Mouse (Mus musculus) midbrain, postnatal 0 days (tissue): Measurements from ENCODE around the gene Meox2. TPM values are rescaled to one million over a fixed set of nuclear protein-coding genes. Genes with fewer than 3 reads are reported as not detected.

ENCODE experiments used
- ATAC-seq: fragments of 200-750 bp; cut with Nextera tagmentation; 2 replicates; pipeline ENCODE4 v1.8.0; 2017; ENCODE audit warnings: moderate number of reproducible peaks, mild to moderate bottlenecking, moderate TSS enrichment, moderate library complexity; ENCODE audit not compliant: low FRiP score
- DNase-seq: peaks from one replicate; pipeline ENCODE4 v3.0.0-alpha.2; 2015; ENCODE audit warnings: low spot score
- H3K27ac ChIP-seq: fragments of 300-500 bp; sonication (generic); 2 replicates; pipeline ENCODE4 v1.5.1; 2014; ENCODE audit warnings: low read depth, mild to moderate bottlenecking, low read length, mixed read lengths
- H3K27me3 ChIP-seq: fragments of 300-500 bp; sonication (generic); 2 replicates; pipeline ENCODE4 v1.6.1; 2014; ENCODE audit warnings: low read length, control low read depth, mixed read lengths; ENCODE audit not compliant: insufficient read depth
- H3K36me3 ChIP-seq: fragments of 300-500 bp; sonication (generic); 2 replicates; pipeline ENCODE4 v1.6.1; 2014; ENCODE audit warnings: low read length, control low read depth, mixed read lengths; ENCODE audit not compliant: insufficient read depth
- H3K4me1 ChIP-seq: fragments of 300-500 bp; sonication (generic); 2 replicates; pipeline ENCODE4 v1.6.1; 2014; ENCODE audit warnings: mild to moderate bottlenecking, control low read depth, antibody characterized with exemption, low read length, mixed read lengths; ENCODE audit not compliant: insufficient read depth
- H3K4me2 ChIP-seq: fragments of 300-500 bp; sonication (generic); 2 replicates; pipeline ENCODE4 v1.6.1; 2014; ENCODE audit warnings: low read depth, mild to moderate bottlenecking, low read length, mixed read lengths; ENCODE audit not compliant: poor library complexity, severe bottlenecking
- H3K4me3 ChIP-seq: fragments of 300-500 bp; sonication (generic); 2 replicates; pipeline ENCODE4 v1.5.1; 2014; ENCODE audit warnings: low read depth, mild to moderate bottlenecking, low read length, moderate library complexity
- H3K9ac ChIP-seq: fragments of 300-500 bp; sonication (generic); replicated peaks from 2 replicates; pipeline ENCODE4 v1.6.1; 2014; ENCODE audit warnings: mild to moderate bottlenecking, low read length, moderate library complexity, mixed read lengths; ENCODE audit not compliant: poor library complexity, severe bottlenecking
- H3K9me3 ChIP-seq: fragments of 300-500 bp; sonication (generic); 2 replicates; pipeline ENCODE4 v1.6.1; 2016; ENCODE audit warnings: low read length, control low read depth
- CTCF ChIP-seq: IDR thresholded peaks from 2 replicates; pipeline ENCODE4 v1.5.1; 2016; ENCODE audit warnings: antibody characterized with exemption, mild to moderate bottlenecking
- WGBS: fragments of 180-500 bp; shearing (Covaris S2); extraction: QIAGEN DNeasy Blood & Tissue Kit; methylation state at CpG from one replicate; pipeline ENCODE4 v1.1.7; 2014; 5-methylcytosine and 5-hydroxymethylcytosine counted together
- polyA plus RNA-seq: library from polyadenylated mRNA; unstranded; fragments of >200 nt; fragmentation: Nextera tagmentation; extraction: Ambion mirVana; gene quantifications from 2 replicates; pipeline ENCODE4 v1.2.1, GENCODE M21; 2015
- total RNA-seq: library from RNA; depleted of rRNA; stranded (reverse); fragments of >200 nt; gene quantifications from 2 replicates; pipeline ENCODE4 v1.2.3, GENCODE M21; 2014; rRNA removed

Meox2 gene
- total and polyA plus RNA-seq, 2 experiments from 2014 or later = 0.09 to 0.11 TPM

GRCm38 (mm10) chr12:37142080-37142703, 33.9 kb downstream of the Meox2 start:
- WGBS = 51% methylated on average over 3 of the region's 3 CpGs
- H3K9me3 ChIP-seq = no peaks in the 10 kb centered on the region
- no peak for ATAC-seq

GRCm38 (mm10) chr12:37143879-37144278, 35.5 kb downstream of the Meox2 start:
- no peaks in the 10 kb centered on the region for H3K9me3 ChIP-seq
- H3K27me3 ChIP-seq = no peaks in the 10 kb centered on the region
- DNase-seq (no peak), ATAC-seq (no peak)
- H3K27ac ChIP-seq = no peak overlapping the region
- no peak overlapping the region for H3K9ac ChIP-seq
- H3K4me1 ChIP-seq = no peaks in the 10 kb centered on the region
- H3K36me3 ChIP-seq = no peaks in the 10 kb centered on the region
- WGBS = 95% methylated on average over 1 of the region's 1 CpGs
- no peak overlapping the region for H3K4me3 ChIP-seq
- H3K4me2 ChIP-seq = no peak overlapping the region
- TF ChIP-seq CTCF = no peak

More at GRCm38 (mm10) chr12:37142080-37142703, 33.9 kb downstream of the Meox2 start:
- DNase-seq = peak; percentile 19
- Histone ChIP-seq H3K36me3 (no peaks in the 10 kb centered on the region), H3K4me1 (no peaks in the 10 kb centered on the region), H3K27ac (no peak overlapping the region), H3K4me2 (no peak overlapping the region), H3K27me3 (no peaks in the 10 kb centered on the region), H3K9ac (no peak overlapping the region), H3K4me3 (no peak overlapping the region)
- no peak for TF ChIP-seq CTCF

- H3K36me3 ChIP-seq = no peaks in the 10 kb centered on the region
- no peak for TF ChIP-seq CTCF
- no peak overlapping the region for H3K4me2 ChIP-seq
- H3K4me1 ChIP-seq = no peaks in the 10 kb centered on the region
- DNase-seq = no peak
- H3K4me3 ChIP-seq = no peak overlapping the region
- no peak overlapping the region for H3K9ac ChIP-seq
- H3K27me3 ChIP-seq = no peaks in the 10 kb centered on the region
- H3K27ac ChIP-seq = no peak overlapping the region
- no peak for ATAC-seq
- H3K9me3 ChIP-seq = no peaks in the 10 kb centered on the region
These were observed 59.4 kb downstream of the Meox2 start for GRCm38 (mm10) chr12:37167742-37168141.

GRCm38 (mm10) chr12:37173324-37173723, 65.0 kb downstream of the Meox2 start:
- Histone ChIP-seq H3K4me2 (no peak overlapping the region), H3K36me3 (no peaks in the 10 kb centered on the region), H3K4me3 (no peak overlapping the region), H3K27ac (no peak overlapping the region), H3K27me3 (no peaks in the 10 kb centered on the region), H3K4me1 (no peaks in the 10 kb centered on the region), H3K9me3 (no peaks in the 10 kb centered on the region), H3K9ac (no peak overlapping the region)
- DNase-seq (no peak), ATAC-seq (no peak)
- no peak for TF ChIP-seq CTCF
- 90% methylated on average over 3 of the region's 3 CpGs for WGBS

GRCm38 (mm10) chr12:37183689-37184088, 75.3 kb downstream of the Meox2 start:
- Histone ChIP-seq H3K4me2 (no peak overlapping the region), H3K4me3 (no peak overlapping the region)
- ATAC-seq = no peak

GRCm38 (mm10) chr12:37188940-37189488, 80.7 kb downstream of the Meox2 start:
- no peaks in the 10 kb centered on the region for H3K27me3 ChIP-seq
- no peaks in the 10 kb centered on the region for H3K36me3 ChIP-seq
- no peak overlapping the region for H3K4me3 ChIP-seq
- no peak overlapping the region for H3K27ac ChIP-seq
- TF ChIP-seq CTCF = no peak
- H3K9me3 ChIP-seq = no peaks in the 10 kb centered on the region
- no peaks in the 10 kb centered on the region for H3K4me1 ChIP-seq
- H3K9ac ChIP-seq = no peak overlapping the region
- H3K4me2 ChIP-seq = no peak overlapping the region
- no peak for ATAC-seq
- peak; percentile 10 for DNase-seq
- 63% methylated on average over 5 of the region's 5 CpGs for WGBS

More at GRCm38 (mm10) chr12:37183689-37184088, 75.3 kb downstream of the Meox2 start:
- TF ChIP-seq CTCF = peak; percentile 55
- no peaks in the 10 kb centered on the region for H3K9me3 ChIP-seq
- H3K4me1 ChIP-seq = no peaks in the 10 kb centered on the region
- no peak overlapping the region for H3K9ac ChIP-seq
- peak; percentile 14 for DNase-seq
- H3K27ac ChIP-seq = no peak overlapping the region
- H3K27me3 ChIP-seq = no peaks in the 10 kb centered on the region
- H3K36me3 ChIP-seq = no peaks in the 10 kb centered on the region

Other genes with a start within 250 kb of the Meox2 start
- gene Agmo, start 133.1 kb downstream of the Meox2 start, total RNA-seq = 2.0 and 2.5 TPM in 2 replicates
- 2.1 and 2.2 TPM in 2 replicates for gene Agmo, start 133.1 kb downstream of the Meox2 start, polyA plus RNA-seq